Mouse (Mus musculus): ENCODE data around the gene Chn2. TPM values are rescaled to one million over a fixed set of nuclear protein-coding genes. Genes with fewer than 3 reads are reported as not detected.

The Chn2 gene
- total and polyA plus RNA-seq, 3 experiments: not detected

GRCm38 (mm10) chr6:54223529-54223928 lies 184.2 kb downstream of the Chn2 start:
- no peak for DNase-seq (ENCODE audit: low read depth, low spot score)
- H3K4me3 ChIP-seq (ENCODE audit: control insufficient read depth in 1 of 2, insufficient read depth in 1 of 2, low read depth in 2 of 2, low read length in 2 of 2): no peak overlapping the region
- no peaks in the 10 kb centered on the region for H3K9me3 ChIP-seq (replicated peaks; ENCODE audit: insufficient read depth, low read length)
- no peaks in the 10 kb centered on the region for H3K4me1 ChIP-seq (ENCODE audit: control insufficient read depth in 1 of 2, insufficient read depth in 2 of 2, low read length in 2 of 2)
- no peaks in the 10 kb centered on the region for H3K79me2 ChIP-seq (ENCODE audit: control insufficient read depth, insufficient read depth, low read length, poor library complexity)
- H3K36me3 ChIP-seq (ENCODE audit: control insufficient read depth in 1 of 2, insufficient read depth in 2 of 2, low read length in 2 of 2): no peaks in the 10 kb centered on the region
- H3K27me3 ChIP-seq (ENCODE audit: control insufficient read depth in 1 of 2, insufficient read depth in 2 of 2, low read length in 2 of 2): no peaks in the 10 kb centered on the region
- TF ChIP-seq ETS1 (IDR thresholded peaks at IDR 0.05; ENCODE audit: low read depth, low read length) (no peak), SIN3A (IDR thresholded peaks at IDR 0.05; ENCODE audit: low read length) (no peak), MYC (IDR thresholded peaks at IDR 0.05; ENCODE audit: low read depth, low read length) (no peak), GATA1 (IDR thresholded peaks at IDR 0.05; ENCODE audit: low read depth, low read length) (no peak), USF1 (IDR thresholded peaks at IDR 0.05; ENCODE audit: low read depth, low read length) (no peak), POLR2AphosphoS2 (IDR thresholded peaks at IDR 0.05; ENCODE audit: low read length) (no peak), EP300 (IDR thresholded peaks at IDR 0.05; ENCODE audit: low read depth in 1 of 2, low read length in 2 of 2) (no peak), POLR2AphosphoS5 (IDR thresholded peaks at IDR 0.05; ENCODE audit: borderline replicate concordance, low read depth, low read length) (no peak), ZNF384 (IDR thresholded peaks at IDR 0.05; ENCODE audit: low read depth, low read length) (no peak), TBP (IDR thresholded peaks at IDR 0.05; ENCODE audit: low read depth, low read length) (no peak), RCOR1 (IDR thresholded peaks at IDR 0.05; ENCODE audit: low read depth, low read length) (no peak)
- H3K27ac ChIP-seq (ENCODE audit: control insufficient read depth, low read depth, low read length): no peak overlapping the region
- no peak overlapping the region for H3K9ac ChIP-seq (ENCODE audit: control insufficient read depth, low read depth, low read length, poor library complexity, severe bottlenecking)

DNA sequence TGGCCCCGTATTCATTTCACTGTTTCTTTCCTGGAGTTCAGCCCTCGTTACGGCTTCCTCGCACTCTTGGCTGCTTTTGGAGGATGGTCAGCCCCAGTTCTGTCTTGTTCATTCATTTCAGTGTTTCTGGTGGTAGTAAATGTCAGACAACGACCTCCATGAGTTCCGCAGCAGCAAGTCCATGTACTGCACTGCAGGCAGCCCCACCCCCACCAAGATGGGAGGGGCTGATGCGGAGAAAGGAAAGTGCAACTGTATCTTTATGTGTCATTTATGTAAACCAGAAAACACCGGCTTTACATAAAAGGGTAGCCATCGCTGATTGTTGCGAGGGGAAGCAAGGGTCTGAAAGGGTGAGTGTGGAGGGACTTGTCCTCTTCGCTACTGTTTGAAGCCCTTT lies 185.0 kb downstream of the Chn2 start:
- Histone ChIP-seq H3K36me3 (ENCODE audit: control insufficient read depth in 1 of 2, insufficient read depth in 2 of 2, low read length in 2 of 2) (no peaks in the 10 kb centered on the region), H3K79me2 (ENCODE audit: control insufficient read depth, insufficient read depth, low read length, poor library complexity) (no peaks in the 10 kb centered on the region), H3K4me3 (ENCODE audit: control insufficient read depth in 1 of 2, insufficient read depth in 1 of 2, low read depth in 2 of 2, low read length in 2 of 2) (no peak overlapping the region), H3K4me1 (ENCODE audit: control insufficient read depth in 1 of 2, insufficient read depth in 2 of 2, low read length in 2 of 2) (no peaks in the 10 kb centered on the region), H3K9ac (ENCODE audit: control insufficient read depth, low read depth, low read length, poor library complexity, severe bottlenecking) (no peak overlapping the region), H3K9me3 (replicated peaks; ENCODE audit: insufficient read depth, low read length) (no peaks in the 10 kb centered on the region), H3K27me3 (ENCODE audit: control insufficient read depth in 1 of 2, insufficient read depth in 2 of 2, low read length in 2 of 2) (no peaks in the 10 kb centered on the region), H3K27ac (ENCODE audit: control insufficient read depth, low read depth, low read length) (no peak overlapping the region)
- TF ChIP-seq JUND (IDR thresholded peaks at IDR 0.05; ENCODE audit: low read depth, low read length) (no peak), SMC3 (IDR thresholded peaks at IDR 0.05; ENCODE audit: low read depth, low read length) (no peak), ZNF384 (IDR thresholded peaks at IDR 0.05; ENCODE audit: low read depth, low read length) (no peak), SIN3A (IDR thresholded peaks at IDR 0.05; ENCODE audit: low read length) (no peak), UBTF (IDR thresholded peaks at IDR 0.05; ENCODE audit: borderline replicate concordance, insufficient read depth, low read depth, low read length) (no peak), ELF1 (IDR thresholded peaks at IDR 0.05; ENCODE audit: low read depth, low read length) (no peak), ETS1 (IDR thresholded peaks at IDR 0.05; ENCODE audit: low read depth, low read length) (no peak), USF1 (IDR thresholded peaks at IDR 0.05; ENCODE audit: low read depth, low read length) (no peak)
- DNase-seq (ENCODE audit: low read depth, low spot score): no peak

GRCm38 (mm10) chr6:54225327-54225726 lies 186.0 kb downstream of the Chn2 start:
- Histone ChIP-seq H3K27ac (ENCODE audit: control insufficient read depth, low read depth, low read length) (no peak overlapping the region), H3K27me3 (ENCODE audit: control insufficient read depth in 1 of 2, insufficient read depth in 2 of 2, low read length in 2 of 2) (no peaks in the 10 kb centered on the region), H3K79me2 (ENCODE audit: control insufficient read depth, insufficient read depth, low read length, poor library complexity) (no peaks in the 10 kb centered on the region), H3K4me3 (ENCODE audit: control insufficient read depth in 1 of 2, insufficient read depth in 1 of 2, low read depth in 2 of 2, low read length in 2 of 2) (no peak overlapping the region), H3K9ac (ENCODE audit: control insufficient read depth, low read depth, low read length, poor library complexity, severe bottlenecking) (no peak overlapping the region), H3K9me3 (replicated peaks; ENCODE audit: insufficient read depth, low read length) (no peaks in the 10 kb centered on the region), H3K4me1 (ENCODE audit: control insufficient read depth in 1 of 2, insufficient read depth in 2 of 2, low read length in 2 of 2) (no peaks in the 10 kb centered on the region), H3K36me3 (ENCODE audit: control insufficient read depth in 1 of 2, insufficient read depth in 2 of 2, low read length in 2 of 2) (no peaks in the 10 kb centered on the region)
- DNase-seq (ENCODE audit: low read depth, low spot score): no peak
- TF ChIP-seq TCF12 (IDR thresholded peaks at IDR 0.05; ENCODE audit: low read depth, low read length): no peak
- TF ChIP-seq GATA1 (IDR thresholded peaks at IDR 0.05; ENCODE audit: low read depth, low read length): no peak
- no peak for TF ChIP-seq MAZ (IDR thresholded peaks at IDR 0.05; ENCODE audit: low read depth, low read length)
- TF ChIP-seq ELF1 (IDR thresholded peaks at IDR 0.05; ENCODE audit: low read depth, low read length): no peak
- TF ChIP-seq EP300 (IDR thresholded peaks at IDR 0.05; ENCODE audit: low read depth in 1 of 2, low read length in 2 of 2): no peak
- TF ChIP-seq MXI1 (IDR thresholded peaks at IDR 0.05; ENCODE audit: low read depth, low read length): no peak
- TF ChIP-seq SIN3A (IDR thresholded peaks at IDR 0.05; ENCODE audit: low read length): no peak
- TF ChIP-seq ZC3H11A (IDR thresholded peaks at IDR 0.05; ENCODE audit: low read depth, low read length): no peak
- no peak for TF ChIP-seq USF1 (IDR thresholded peaks at IDR 0.05; ENCODE audit: low read depth, low read length)
- no peak for TF ChIP-seq ZKSCAN1 (IDR thresholded peaks at IDR 0.05; ENCODE audit: low read depth, low read length)
- no peak for TF ChIP-seq E2F4 (IDR thresholded peaks at IDR 0.05; ENCODE audit: borderline replicate concordance, low read depth, low read length)
- no peak for TF ChIP-seq SMC3 (IDR thresholded peaks at IDR 0.05; ENCODE audit: low read depth, low read length)
